Mouse (Mus musculus) T-cell, adult 2 months (primary cell): Measurements from ENCODE around the gene Cyp2d34.

ENCODE experiments used
- DNase-seq: peaks from one replicate; pipeline ENCODE4 v3.0.0; 2022; ENCODE audit warnings: low spot score

Cyp2d34 gene

GRCm38 (mm10) chr15:82620531-82621202 lies at the start of gene Cyp2d34:
TSS of gene Cyp2d34 (minus strand) at chr15:82620946.
- DNase-seq = no peak

GRCm38 (mm10) chr15:82656346-82656745 lies 35.6 kb upstream of the Cyp2d34 start:
- DNase-seq = no peak

- no peak for DNase-seq
Measured at GRCm38 (mm10) chr15:82644371-82644770, 23.6 kb upstream of the Cyp2d34 start.

DNA sequence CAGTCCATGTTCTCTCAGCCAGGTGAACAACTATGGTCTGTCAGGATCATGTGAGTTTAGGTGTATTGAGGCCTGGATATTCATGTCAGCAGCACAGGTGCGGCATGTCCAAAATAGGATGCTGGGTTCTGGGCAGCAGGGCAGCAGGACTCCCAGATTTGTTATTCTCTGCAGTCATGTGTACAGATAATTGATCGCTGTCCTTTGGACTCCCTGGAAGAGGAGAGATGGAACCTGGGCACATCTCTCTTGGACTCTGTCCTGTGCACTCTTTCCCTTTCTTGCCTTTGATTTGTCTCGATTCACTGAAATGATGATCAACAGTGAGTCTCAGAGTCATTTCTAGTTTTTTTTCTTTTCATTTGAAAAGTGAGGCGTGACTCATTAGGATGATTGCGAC lies 23.0 kb upstream of the Cyp2d34 start:
- DNase-seq = no peak

GRCm38 (mm10) chr15:82642771-82643170 lies 22.0 kb upstream of the Cyp2d34 start:
- no peak for DNase-seq

- no peak for DNase-seq
Measured at GRCm38 (mm10) chr15:82641921-82642320, 21.2 kb upstream of the Cyp2d34 start.

- no peak for DNase-seq
Measured at GRCm38 (mm10) chr15:82641390-82641789, 20.6 kb upstream of the Cyp2d34 start.

DNA sequence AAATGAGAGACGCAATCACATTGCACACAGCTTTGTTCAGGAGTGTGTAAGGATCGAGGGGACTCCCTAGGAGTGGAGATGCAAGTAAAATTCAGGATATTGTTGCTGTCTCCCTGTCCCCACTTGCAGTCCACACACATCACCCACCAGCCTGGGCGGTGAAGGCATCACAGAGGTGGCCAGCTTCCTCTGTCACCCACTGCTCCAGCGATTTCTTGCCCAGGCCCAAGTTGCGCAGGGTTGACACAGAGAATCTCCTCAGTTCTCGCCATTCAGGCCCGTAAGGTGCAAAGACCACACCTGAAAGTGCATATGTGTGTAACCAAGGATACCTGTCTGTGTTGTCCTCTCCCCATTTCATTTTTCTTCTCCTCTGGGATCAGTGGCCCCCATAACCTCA lies 19.5 kb upstream of the Cyp2d34 start:
- DNase-seq = no peak

GRCm38 (mm10) chr15:82637130-82638075 lies 16.7 kb upstream of the Cyp2d34 start:
- DNase-seq = no peak

- DNase-seq = no peak
Measured at GRCm38 (mm10) chr15:82634976-82635375, 14.2 kb upstream of the Cyp2d34 start.

GRCm38 (mm10) chr15:82621993-82622392 lies 1.2 kb upstream of the Cyp2d34 start:
- no peak for DNase-seq

- DNase-seq = no peak
Measured at GRCm38 (mm10) chr15:82618362-82619020, 2.3 kb downstream of the Cyp2d34 start.

DNA sequence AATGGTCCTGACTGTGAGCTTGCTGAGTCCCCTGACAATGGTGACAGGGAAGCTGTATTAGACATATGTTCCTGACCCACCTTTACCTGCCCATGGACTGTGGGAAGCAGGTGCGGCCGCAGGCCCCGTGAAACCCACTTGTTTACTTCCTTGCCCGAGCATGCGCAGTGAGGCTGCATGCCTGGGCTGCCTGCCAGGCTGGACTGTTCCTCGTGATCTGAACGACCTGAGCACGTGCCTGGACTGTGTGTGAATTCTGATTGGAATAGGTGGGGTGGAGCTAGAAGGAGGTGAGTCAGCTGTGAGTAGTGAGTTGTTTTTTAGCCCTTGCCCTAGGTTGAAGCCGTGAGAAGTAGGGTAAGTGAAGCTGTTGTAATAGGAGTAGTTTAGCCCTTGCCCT lies 38.1 kb downstream of the Cyp2d34 start:
- DNase-seq = no peak

- no peak for DNase-seq
Measured at GRCm38 (mm10) chr15:82579071-82579470, 41.7 kb downstream of the Cyp2d34 start.

DNA sequence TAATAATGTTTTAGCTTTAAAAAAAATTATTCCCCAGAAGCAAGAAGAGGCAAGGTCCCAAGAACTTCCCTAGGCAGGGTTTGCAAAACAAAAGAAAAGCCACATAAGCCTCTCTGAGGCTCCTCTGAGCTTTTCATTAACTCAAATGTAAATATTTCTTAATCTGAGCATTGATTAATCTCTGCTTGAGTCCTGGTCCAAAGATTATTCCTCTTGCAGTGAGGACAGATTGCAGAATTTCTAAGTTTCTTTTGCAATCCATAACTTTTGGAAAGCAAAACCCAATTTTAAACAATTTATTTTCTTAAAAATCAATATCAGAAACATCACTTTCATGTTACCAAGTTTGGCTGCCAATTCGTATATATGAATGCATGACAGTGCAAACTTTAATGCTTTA lies 47.9 kb downstream of the Cyp2d34 start:
- no peak for DNase-seq
